Mouse (Mus musculus) stomach, embryonic 15.5 days (tissue): ENCODE results near the gene Zfp827. TPM values are rescaled to one million over a fixed set of nuclear protein-coding genes. Genes with fewer than 3 reads are reported as not detected.

ENCODE experiments used
- ATAC-seq: fragments of 200-750 bp; cut with Nextera tagmentation; 2 replicates; pipeline ENCODE4 v1.8.0; 2017; ENCODE audit warnings: low read depth, moderate number of reproducible peaks, moderate TSS enrichment; ENCODE audit not compliant: insufficient read depth, low FRiP score
- H3K27ac ChIP-seq: fragments of 300-500 bp; sonication (generic); 2 replicates; pipeline ENCODE4 v1.5.1; 2015; ENCODE audit warnings: mild to moderate bottlenecking, inconsistent platforms
- H3K27me3 ChIP-seq: fragments of 300-500 bp; sonication (generic); replicated peaks from 2 replicates; pipeline ENCODE4 v1.6.1; 2015; ENCODE audit warnings: inconsistent platforms
- H3K36me3 ChIP-seq: fragments of 300-500 bp; sonication (generic); 2 replicates; pipeline ENCODE4 v1.6.1; 2015; ENCODE audit warnings: inconsistent platforms
- H3K4me1 ChIP-seq: fragments of 300-500 bp; sonication (generic); 2 replicates; pipeline ENCODE4 v1.6.1; 2015; ENCODE audit warnings: inconsistent platforms
- H3K4me2 ChIP-seq: fragments of 300-500 bp; sonication (generic); 2 replicates; pipeline ENCODE4 v1.6.1; 2015; ENCODE audit warnings: mild to moderate bottlenecking, inconsistent platforms
- H3K4me3 ChIP-seq: fragments of 300-500 bp; sonication (generic); replicated peaks from 2 replicates; pipeline ENCODE4 v1.5.1; 2015; ENCODE audit warnings: inconsistent platforms
- H3K9ac ChIP-seq: fragments of 300-500 bp; sonication (generic); 2 replicates; pipeline ENCODE4 v1.6.1; 2015; ENCODE audit warnings: inconsistent platforms
- H3K9me3 ChIP-seq: fragments of 300-500 bp; sonication (generic); 2 replicates; pipeline ENCODE4 v1.6.1; 2016; ENCODE audit warnings: inconsistent platforms
- WGBS: fragments of 180-500 bp; shearing (Covaris S2); methylation state at CpG from one replicate; pipeline ENCODE4 v1.1.7; 2015; 5-methylcytosine and 5-hydroxymethylcytosine counted together
- polyA plus RNA-seq: library from polyadenylated mRNA; unstranded; fragments of >200 nt; fragmentation: Nextera tagmentation; extraction: Ambion mirVana; gene quantifications from 2 replicates; pipeline ENCODE4 v1.2.1, GENCODE M21; 2015

Gene Zfp827
- polyA plus RNA-seq, 1 experiment from 2014 or later: 7.7 TPM

GRCm38 (mm10) chr8:79073311-79073710 lies 45.1 kb downstream of the Zfp827 start:
- WGBS: 74% methylated on average over 3 of the region's 3 CpGs
- H3K9ac ChIP-seq: no peak overlapping the region
- H3K4me3 ChIP-seq: no peak overlapping the region
- no peaks in the 10 kb centered on the region for H3K9me3 ChIP-seq
- peaks cover 6% of the 10 kb centered on the region; the same call in 1 of the 2 replicates for H3K36me3 ChIP-seq
- no peak overlapping the region for H3K4me2 ChIP-seq
- H3K27ac ChIP-seq: no peak overlapping the region
- H3K4me1 ChIP-seq: no peaks in the 10 kb centered on the region
- H3K27me3 ChIP-seq: no peaks in the 10 kb centered on the region
- no peak for ATAC-seq

- Histone ChIP-seq H3K27me3 (no peaks in the 10 kb centered on the region), H3K4me2 (no peak overlapping the region), H3K9me3 (no peaks in the 10 kb centered on the region), H3K4me3 (no peak overlapping the region), H3K4me1 (peaks cover 4% of the 10 kb centered on the region), H3K9ac (no peak overlapping the region), H3K27ac (no peak overlapping the region), H3K36me3 (peaks cover 6% of the 10 kb centered on the region; the same call in 1 of the 2 replicates)
- 76% methylated on average over 9 of the region's 9 CpGs for WGBS
- ATAC-seq: no peak
These were observed 46.7 kb downstream of the Zfp827 start for GRCm38 (mm10) chr8:79074986-79075385.

GRCm38 (mm10) chr8:79077256-79077655 lies 49.0 kb downstream of the Zfp827 start:
- Histone ChIP-seq H3K27ac (no peak overlapping the region), H3K9me3 (no peaks in the 10 kb centered on the region), H3K4me1 (peaks cover 4% of the 10 kb centered on the region), H3K4me3 (no peak overlapping the region), H3K4me2 (no peak overlapping the region), H3K9ac (no peak overlapping the region), H3K36me3 (peaks cover 6% of the 10 kb centered on the region; the same call in 1 of the 2 replicates), H3K27me3 (no peaks in the 10 kb centered on the region)
- ATAC-seq: no peak
- WGBS: 78% methylated on average over 5 of the region's 5 CpGs

- Histone ChIP-seq H3K27ac (peak overlapping the region; percentile 26; the same call in 1 of the 2 replicates), H3K4me2 (no peak overlapping the region), H3K27me3 (no peaks in the 10 kb centered on the region), H3K9ac (no peak overlapping the region), H3K4me3 (no peak overlapping the region), H3K9me3 (no peaks in the 10 kb centered on the region), H3K36me3 (peaks cover 6% of the 10 kb centered on the region; the same call in 1 of the 2 replicates), H3K4me1 (peaks cover 8% of the 10 kb centered on the region)
- no peak for ATAC-seq
- 59% methylated on average over 11 of the region's 11 CpGs for WGBS
These were observed 50.4 kb downstream of the Zfp827 start for GRCm38 (mm10) chr8:79078556-79079195.

GRCm38 (mm10) chr8:79079196-79079561 lies 50.9 kb downstream of the Zfp827 start:
- ATAC-seq: no peak
- H3K9me3 ChIP-seq: no peaks in the 10 kb centered on the region
- peak overlapping the region; percentile 26; the same call in 1 of the 2 replicates for H3K27ac ChIP-seq
- no peaks in the 10 kb centered on the region for H3K27me3 ChIP-seq
- H3K4me2 ChIP-seq: no peak overlapping the region
- no peak overlapping the region for H3K4me3 ChIP-seq
- H3K4me1 ChIP-seq: peaks cover 8% of the 10 kb centered on the region
- 65% methylated on average over 3 of the region's 3 CpGs for WGBS
- H3K36me3 ChIP-seq: peaks cover 6% of the 10 kb centered on the region; the same call in 1 of the 2 replicates
- H3K9ac ChIP-seq: no peak overlapping the region

DNA sequence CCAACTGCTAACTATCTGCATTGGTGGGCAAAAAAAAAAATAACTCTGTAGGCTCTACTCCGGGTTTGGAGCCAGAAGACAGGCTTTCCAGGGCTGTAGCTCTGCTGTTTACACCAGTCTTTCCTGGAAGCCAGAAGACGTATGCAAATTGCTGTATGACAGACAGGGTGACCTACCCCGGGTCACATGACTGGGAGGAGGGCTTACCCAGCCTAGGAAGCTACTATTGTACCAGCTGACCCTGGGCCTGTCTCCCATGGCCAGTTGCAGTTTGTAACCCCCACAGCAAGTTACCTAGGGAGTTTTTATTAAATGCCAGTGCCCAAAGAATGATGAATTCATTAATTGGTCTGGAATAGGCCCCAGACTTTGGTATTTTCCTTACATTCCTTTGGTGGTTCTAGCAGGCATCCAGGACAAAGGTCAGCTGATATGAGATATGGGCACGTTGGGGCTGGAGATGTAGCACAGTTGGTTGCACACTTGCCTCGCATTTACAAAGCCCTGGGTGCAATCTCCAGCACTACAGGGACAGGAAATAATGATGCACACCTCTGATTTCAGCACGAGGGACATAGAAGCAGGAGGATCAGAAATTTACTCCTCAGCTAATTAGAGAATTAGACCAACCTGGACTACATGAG lies 52.0 kb downstream of the Zfp827 start:
- Histone ChIP-seq H3K4me1 (peaks cover 8% of the 10 kb centered on the region), H3K27me3 (no peaks in the 10 kb centered on the region), H3K27ac (no peak overlapping the region), H3K4me2 (no peak overlapping the region), H3K9ac (no peak overlapping the region), H3K36me3 (peaks cover 6% of the 10 kb centered on the region; the same call in 1 of the 2 replicates), H3K9me3 (no peaks in the 10 kb centered on the region), H3K4me3 (no peak overlapping the region)
- peak; percentile 57; the same call in 1 of the 2 replicates for ATAC-seq
- 53% methylated on average over 6 of the region's 6 CpGs for WGBS

GRCm38 (mm10) chr8:79081333-79081732 lies 53.1 kb downstream of the Zfp827 start:
- Histone ChIP-seq H3K9me3 (no peaks in the 10 kb centered on the region), H3K4me1 (peaks cover 8% of the 10 kb centered on the region), H3K9ac (no peak overlapping the region), H3K36me3 (peaks cover under 1% of the 10 kb centered on the region; the same call in 1 of the 2 replicates), H3K4me2 (no peak overlapping the region), H3K4me3 (no peak overlapping the region), H3K27ac (no peak overlapping the region), H3K27me3 (no peaks in the 10 kb centered on the region)
- WGBS: 72% methylated on average over 4 of the region's 4 CpGs
- ATAC-seq: no peak

DNA sequence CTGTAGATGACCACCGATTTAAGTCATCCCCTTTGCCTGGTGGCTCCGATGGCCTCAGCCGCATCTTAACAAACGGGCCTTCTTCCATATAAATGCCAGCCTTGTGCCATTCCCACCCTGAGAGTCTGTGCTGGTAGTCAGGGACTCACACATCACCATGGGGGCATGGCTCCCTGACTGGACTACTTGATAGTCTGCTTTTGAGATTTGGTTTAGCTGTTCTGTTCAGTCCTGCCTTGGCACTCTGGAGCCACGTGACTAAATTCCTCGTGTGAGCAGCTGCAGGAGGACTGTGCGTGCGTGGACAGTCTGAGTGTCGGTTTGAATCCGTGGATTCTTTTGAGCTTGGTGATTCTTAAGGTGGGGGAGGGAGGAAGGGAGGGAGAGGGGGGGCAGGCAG lies 53.7 kb downstream of the Zfp827 start:
- Histone ChIP-seq H3K27me3 (no peaks in the 10 kb centered on the region), H3K36me3 (no peaks in the 10 kb centered on the region), H3K4me3 (no peak overlapping the region), H3K9me3 (no peaks in the 10 kb centered on the region), H3K27ac (no peak overlapping the region), H3K9ac (no peak overlapping the region), H3K4me2 (no peak overlapping the region), H3K4me1 (peaks cover 8% of the 10 kb centered on the region)
- WGBS: 73% methylated on average over 10 of the region's 10 CpGs
- no peak for ATAC-seq

DNA sequence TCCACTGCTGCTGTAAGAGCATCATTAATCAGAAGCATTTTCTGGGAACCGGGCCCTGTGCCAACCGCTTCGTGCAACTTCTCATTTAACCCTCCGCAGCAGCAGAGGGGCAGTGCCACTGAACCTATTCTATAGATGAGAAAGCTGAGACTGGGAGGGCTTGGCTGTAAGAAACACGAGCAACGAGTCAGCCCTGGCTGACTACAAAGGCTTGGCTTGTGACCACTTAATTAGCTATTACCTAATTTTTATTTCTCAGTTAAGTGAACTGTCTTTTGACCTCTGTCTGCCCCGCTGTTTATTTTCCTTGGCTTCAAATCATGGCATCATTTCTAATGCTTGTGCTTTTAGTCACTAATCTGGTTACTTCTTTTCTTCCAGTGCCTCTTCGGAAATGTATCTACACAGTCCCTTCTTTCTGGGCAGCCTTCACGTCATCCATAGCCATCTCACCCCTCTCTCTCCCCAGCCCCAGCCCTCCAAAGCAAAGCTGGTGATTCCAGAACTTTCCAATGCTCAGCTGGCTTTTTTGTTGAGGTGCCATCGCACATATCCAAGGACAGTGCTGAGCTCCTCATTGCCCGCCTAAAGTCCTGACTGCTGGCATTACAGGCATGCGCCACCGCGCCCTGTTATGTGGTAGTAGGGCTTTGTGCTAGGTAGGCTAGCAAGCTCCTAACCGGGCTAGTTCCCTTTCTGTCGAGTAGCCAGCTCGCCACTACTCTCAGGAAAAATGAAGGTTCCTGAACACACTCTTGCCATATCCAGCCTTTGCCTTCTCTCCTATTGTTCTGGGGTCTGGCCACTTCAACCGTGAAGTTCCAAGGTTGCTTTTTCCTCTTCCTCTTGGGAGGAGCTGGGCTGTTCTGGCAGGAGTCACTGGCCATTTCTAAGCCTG lies 55.5 kb downstream of the Zfp827 start:
- H3K9me3 ChIP-seq: no peaks in the 10 kb centered on the region
- no peaks in the 10 kb centered on the region for H3K27me3 ChIP-seq
- H3K4me2 ChIP-seq: no peak overlapping the region
- 73% methylated on average over 18 of the region's 18 CpGs for WGBS
- no peaks in the 10 kb centered on the region for H3K36me3 ChIP-seq
- no peak overlapping the region for H3K9ac ChIP-seq
- H3K27ac ChIP-seq: no peak overlapping the region
- H3K4me3 ChIP-seq: no peak overlapping the region
- peaks cover 8% of the 10 kb centered on the region for H3K4me1 ChIP-seq
- no peak for ATAC-seq

DNA sequence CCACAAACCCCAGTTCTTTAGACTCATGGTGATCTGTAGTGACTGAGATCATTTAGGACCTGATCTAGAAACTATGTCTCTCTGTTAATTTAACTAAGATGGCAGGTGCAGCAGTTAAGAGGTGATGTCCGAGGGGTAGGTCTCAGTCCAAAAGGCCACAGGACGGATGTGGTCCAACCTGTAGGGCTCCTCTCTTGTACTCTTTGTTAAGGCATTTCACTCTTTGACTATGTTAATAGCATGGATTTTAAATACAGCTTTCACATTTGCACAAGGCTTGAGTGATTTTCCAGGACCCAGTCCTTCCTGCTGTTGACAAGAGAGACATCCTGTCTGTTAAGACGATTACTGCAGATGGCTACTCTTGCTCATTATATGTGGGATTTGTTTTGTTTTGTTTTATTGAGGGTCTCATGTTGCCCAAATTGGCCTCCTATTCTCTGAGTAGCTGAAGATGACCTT lies 56.2 kb downstream of the Zfp827 start:
- no peak overlapping the region for H3K4me3 ChIP-seq
- ATAC-seq: no peak
- no peak overlapping the region for H3K9ac ChIP-seq
- peaks cover 3% of the 10 kb centered on the region; the same call in 1 of the 2 replicates for H3K4me1 ChIP-seq
- 74% methylated on average over 3 of the region's 3 CpGs for WGBS
- no peak overlapping the region for H3K27ac ChIP-seq
- no peak overlapping the region for H3K4me2 ChIP-seq
- no peaks in the 10 kb centered on the region for H3K9me3 ChIP-seq
- no peaks in the 10 kb centered on the region for H3K27me3 ChIP-seq
- H3K36me3 ChIP-seq: peaks cover 6% of the 10 kb centered on the region; the same call in 1 of the 2 replicates

DNA sequence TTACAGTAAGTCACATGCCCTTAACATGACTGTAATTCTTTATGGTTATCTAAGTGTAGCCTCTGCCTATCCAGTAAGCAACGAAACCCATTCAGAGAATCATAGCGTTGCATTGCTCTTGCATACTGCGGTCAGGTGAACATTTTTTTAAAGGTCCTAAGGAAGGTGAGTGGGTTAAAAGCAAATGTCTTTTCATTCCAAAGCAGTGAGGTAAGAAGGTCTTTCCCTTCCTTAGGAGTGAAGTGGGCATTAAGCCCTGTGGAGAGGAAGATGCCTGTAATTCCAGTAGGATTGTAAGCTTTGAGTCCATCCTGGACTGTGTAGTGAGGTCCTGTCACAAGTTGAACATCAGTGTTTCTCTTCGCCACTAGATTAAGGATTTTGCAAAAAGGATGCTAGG lies 66.2 kb downstream of the Zfp827 start:
- 96% methylated on average over 4 of the region's 4 CpGs for WGBS

More for the DNA sequence above, 66.2 kb downstream of the Zfp827 start:
- Histone ChIP-seq H3K36me3 (no peaks in the 10 kb centered on the region), H3K4me3 (no peak overlapping the region), H3K27me3 (no peaks in the 10 kb centered on the region), H3K4me1 (no peaks in the 10 kb centered on the region), H3K27ac (no peak overlapping the region), H3K9me3 (no peaks in the 10 kb centered on the region), H3K4me2 (no peak overlapping the region), H3K9ac (no peak overlapping the region)
- no peak for ATAC-seq
